Mouse (Mus musculus) megakaryocyte, embryonic 14.5 days (primary cell): ENCODE measurements at regions not wholly inside any gene's neighbourhood (a gene's known extent, or its start where the extent isn't known, plus 50 kb on each side); places are given as distances from the start of the nearest gene placed in this dataset.

Source experiments
- FLI1 ChIP-seq: IDR thresholded peaks from 2 replicates; pipeline ENCODE4 v1.6.1; 2012; ENCODE audit warnings: low read length, inconsistent platforms, mixed read lengths
- GATA1 ChIP-seq: IDR thresholded peaks from 3 replicates; pipeline ENCODE4 v1.6.1; 2012; ENCODE audit warnings: mixed read lengths, low read length, inconsistent platforms, borderline replicate concordance

- TF ChIP-seq GATA1 (no peak), FLI1 (no peak)
These were observed 52.9 kb upstream of the Xcl1 start for GRCm38 (mm10) chr1:164988191-164988590.
